Mouse (Mus musculus) midbrain, embryonic 14.5 days (tissue): ENCODE measurements around the gene Pan3. TPM values are rescaled to one million over a fixed set of nuclear protein-coding genes. Genes with fewer than 3 reads are reported as not detected.
"Not testable (repeated sequence)": the region's sequence is repeated elsewhere in the genome, so short reads cannot be mapped to it uniquely, and the experiment has no call there.

Experiments
- ATAC-seq: fragments of 200-750 bp; cut with Nextera tagmentation; 2 replicates; pipeline ENCODE4 v1.8.0; 2017; ENCODE audit warnings: moderate number of reproducible peaks, moderate library complexity; ENCODE audit not compliant: low FRiP score, low TSS enrichment
- DNase-seq: peaks from one replicate; pipeline ENCODE4 v3.0.0-alpha.2; 2015
- H3K27ac ChIP-seq: fragments of 300-500 bp; sonication (generic); replicated peaks from 2 replicates; pipeline ENCODE4 v1.5.1; 2014; ENCODE audit warnings: mild to moderate bottlenecking, low read depth, low read length, moderate library complexity
- H3K27me3 ChIP-seq: fragments of 300-500 bp; sonication (generic); 2 replicates; pipeline ENCODE4 v1.6.1; 2014; ENCODE audit warnings: low read length, control low read depth, mixed read lengths; ENCODE audit not compliant: control insufficient read depth, insufficient read depth
- H3K36me3 ChIP-seq: fragments of 300-500 bp; sonication (generic); 2 replicates; pipeline ENCODE4 v1.6.1; 2014; ENCODE audit warnings: low read length, control low read depth; ENCODE audit not compliant: control insufficient read depth, insufficient read depth
- H3K4me1 ChIP-seq: fragments of 300-500 bp; sonication (generic); 2 replicates; pipeline ENCODE4 v1.6.1; 2014; ENCODE audit warnings: mild to moderate bottlenecking, antibody characterized with exemption, low read length, control low read depth; ENCODE audit not compliant: control insufficient read depth, insufficient read depth
- H3K4me2 ChIP-seq: fragments of 300-500 bp; sonication (generic); 2 replicates; pipeline ENCODE4 v1.6.1; 2014; ENCODE audit warnings: mild to moderate bottlenecking, low read length, moderate library complexity
- H3K4me3 ChIP-seq: fragments of 300-500 bp; sonication (generic); replicated peaks from 2 replicates; pipeline ENCODE4 v1.5.1; 2014; ENCODE audit warnings: low read depth, low read length
- H3K9ac ChIP-seq: fragments of 300-500 bp; sonication (generic); replicated peaks from 2 replicates; pipeline ENCODE4 v1.6.1; 2014; ENCODE audit warnings: mild to moderate bottlenecking, low read length, moderate library complexity
- H3K9me3 ChIP-seq: fragments of 300-500 bp; sonication (generic); 2 replicates; pipeline ENCODE4 v1.6.1; 2016; ENCODE audit warnings: low read length, control low read depth, mixed read lengths; ENCODE audit not compliant: control insufficient read depth
- WGBS: fragments of 180-500 bp; shearing (Covaris S2); extraction: QIAGEN DNeasy Blood & Tissue Kit; methylation state at CpG from one replicate; pipeline ENCODE4 v1.1.7; 2014; 5-methylcytosine and 5-hydroxymethylcytosine counted together
- polyA plus RNA-seq: library from polyadenylated mRNA; unstranded; fragments of >200 nt; fragmentation: Nextera tagmentation; extraction: Ambion mirVana; gene quantifications from 2 replicates; pipeline ENCODE4 v1.2.1, GENCODE M21; 2014

Pan3 gene
- polyA plus RNA-seq, 1 experiment from 2014 or later = 69.5 TPM

GRCm38 (mm10) chr5:147539409-147539808, 109.4 kb downstream of the Pan3 start:
- WGBS = 95% methylated on average over 4 of the region's 4 CpGs
- Histone ChIP-seq H3K27ac (no peak overlapping the region), H3K36me3 (peaks cover 59% of the 10 kb centered on the region), H3K27me3 (no peaks in the 10 kb centered on the region), H3K9ac (no peak overlapping the region), H3K4me1 (no peaks in the 10 kb centered on the region), H3K4me2 (no peak overlapping the region), H3K4me3 (no peak overlapping the region), H3K9me3 (no peaks in the 10 kb centered on the region)
- ATAC-seq (no peak), DNase-seq (no peak)

GRCm38 (mm10) chr5:147539815-147540214, 109.9 kb downstream of the Pan3 start:
- H3K9ac ChIP-seq = no peak overlapping the region
- no peaks in the 10 kb centered on the region for H3K9me3 ChIP-seq
- H3K27me3 ChIP-seq = no peaks in the 10 kb centered on the region
- H3K4me3 ChIP-seq = no peak overlapping the region
- no peak overlapping the region for H3K27ac ChIP-seq
- H3K4me1 ChIP-seq = no peaks in the 10 kb centered on the region
- peaks cover 60% of the 10 kb centered on the region for H3K36me3 ChIP-seq
- no peak for ATAC-seq
- 96% methylated on average over 4 of the region's 4 CpGs for WGBS
- no peak overlapping the region for H3K4me2 ChIP-seq
- no peak for DNase-seq

- no peaks in the 10 kb centered on the region for H3K4me1 ChIP-seq
- no peak overlapping the region for H3K4me3 ChIP-seq
- ATAC-seq (no peak), DNase-seq (no peak)
- H3K36me3 ChIP-seq = peaks cover 66% of the 10 kb centered on the region
- no peak overlapping the region for H3K9ac ChIP-seq
- H3K4me2 ChIP-seq = no peak overlapping the region
- WGBS = 88% methylated on average over 6 of the region's 6 CpGs
- H3K27ac ChIP-seq = no peak overlapping the region
- no peaks in the 10 kb centered on the region for H3K9me3 ChIP-seq
- no peaks in the 10 kb centered on the region for H3K27me3 ChIP-seq
These were observed 112.3 kb downstream of the Pan3 start for GRCm38 (mm10) chr5:147542291-147542690.

- WGBS = 77% methylated on average over 11 of the region's 11 CpGs
These were observed 115.8 kb downstream of the Pan3 start for GRCm38 (mm10) chr5:147545731-147546241.

GRCm38 (mm10) chr5:147549016-147549755, 119.2 kb downstream of the Pan3 start:
- Histone ChIP-seq H3K4me1 (no peaks in the 10 kb centered on the region), H3K4me3 (no peak overlapping the region), H3K27ac (no peak overlapping the region), H3K4me2 (no peak overlapping the region), H3K27me3 (no peaks in the 10 kb centered on the region), H3K9me3 (no peaks in the 10 kb centered on the region), H3K9ac (no peak overlapping the region), H3K36me3 (peaks cover 54% of the 10 kb centered on the region)
- DNase-seq = no peak
- no peak for ATAC-seq
- 95% methylated on average over 12 of the region's 12 CpGs for WGBS

More at GRCm38 (mm10) chr5:147545731-147546241, 115.8 kb downstream of the Pan3 start:
- Histone ChIP-seq H3K27ac (no peak overlapping the region), H3K4me1 (no peaks in the 10 kb centered on the region), H3K36me3 (peaks cover 77% of the 10 kb centered on the region), H3K4me3 (no peak overlapping the region), H3K4me2 (no peak overlapping the region), H3K9me3 (no peaks in the 10 kb centered on the region), H3K27me3 (no peaks in the 10 kb centered on the region), H3K9ac (no peak overlapping the region)
- no peak for ATAC-seq
- peak; percentile 30 for DNase-seq

GRCm38 (mm10) chr5:147551879-147552627, 122.1 kb downstream of the Pan3 start:
- no peaks in the 10 kb centered on the region for H3K27me3 ChIP-seq
- no peak for ATAC-seq
- H3K4me1 ChIP-seq = no peaks in the 10 kb centered on the region
- H3K9ac ChIP-seq = no peak overlapping the region
- no peak overlapping the region for H3K4me3 ChIP-seq
- H3K36me3 ChIP-seq = peaks cover 36% of the 10 kb centered on the region
- 90% methylated on average over 13 of the region's 13 CpGs for WGBS
- H3K27ac ChIP-seq = no peak overlapping the region
- no peak for DNase-seq
- no peaks in the 10 kb centered on the region for H3K9me3 ChIP-seq
- no peak overlapping the region for H3K4me2 ChIP-seq

- not testable (repeated sequence) for H3K36me3 ChIP-seq, H3K4me3 ChIP-seq, H3K27me3 ChIP-seq, H3K9me3 ChIP-seq, ATAC-seq, H3K9ac ChIP-seq, H3K4me2 ChIP-seq, H3K27ac ChIP-seq, H3K4me1 ChIP-seq, DNase-seq
- 78% methylated on average over 6 of the region's 6 CpGs for WGBS
These were observed 127.7 kb downstream of the Pan3 start for GRCm38 (mm10) chr5:147557641-147558040.

GRCm38 (mm10) chr5:147563511-147564139, 133.7 kb downstream of the Pan3 start:
- H3K4me3 ChIP-seq = no peak overlapping the region
- H3K4me2 ChIP-seq = peak overlapping the region; percentile 15; the same call in 1 of the 2 replicates
- no peak overlapping the region for H3K9ac ChIP-seq
- no peaks in the 10 kb centered on the region for H3K27me3 ChIP-seq
- H3K27ac ChIP-seq = no peak overlapping the region
- no peak for ATAC-seq
- 36% methylated on average over 18 of the region's 18 CpGs for WGBS
- no peaks in the 10 kb centered on the region for H3K36me3 ChIP-seq
- H3K4me1 ChIP-seq = no peaks in the 10 kb centered on the region
- no peak for DNase-seq
- H3K9me3 ChIP-seq = no peaks in the 10 kb centered on the region
